Mouse (Mus musculus): Measurements from ENCODE around the gene 4930412O13Rik. TPM values are rescaled to one million over a fixed set of nuclear protein-coding genes. Genes with fewer than 3 reads are reported as not detected.
A peak's percentile ranks its signal among the peaks of the same experiment; 100 is the strongest.

Gene 4930412O13Rik
- polyA plus RNA-seq (2015; fragmentation: Nextera tagmentation; extraction: Ambion mirVana) = 0.23 TPM in 1 of 2 replicates, not detected in the other

DNA sequence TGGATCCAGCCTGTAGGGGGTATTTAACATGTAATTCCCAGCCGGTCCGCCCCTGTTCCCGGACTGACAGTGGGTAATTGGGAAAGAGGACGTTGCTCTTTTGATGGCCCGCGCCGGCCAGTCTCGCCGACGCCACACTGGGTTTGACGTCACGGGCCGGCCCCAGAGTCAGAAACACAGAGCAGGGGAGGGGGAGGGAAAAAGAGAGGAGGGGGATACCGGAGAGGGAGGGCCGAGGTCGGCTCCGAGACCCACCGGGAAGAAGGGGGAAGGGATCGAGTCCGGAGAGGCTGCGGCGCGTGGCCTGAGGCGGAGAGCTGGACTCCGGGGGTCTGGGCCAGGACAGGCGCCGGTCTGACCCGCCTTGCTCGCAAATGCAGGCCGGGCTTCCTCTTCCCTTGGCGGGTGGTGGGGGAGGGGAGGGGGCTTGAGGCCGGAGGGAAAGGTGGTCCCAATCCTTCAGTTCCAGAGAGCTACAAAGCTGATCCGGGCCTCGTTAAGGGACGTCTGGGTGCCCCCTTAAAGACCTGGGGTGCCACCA, at the start of gene 4930412O13Rik:
Gene 4930412O13Rik, plus strand, starts transcription at position 202 of the 541 bp plus-strand sequence.
- H3K4me3 ChIP-seq (replicated peaks) = peak within 1 kb of the TSS; percentile 19
- WGBS = under 1% methylated on average over 34 of the region's 35 CpGs
- peaks cover 40% of the 10 kb centered on the region for H3K4me1 ChIP-seq
- no peaks in the 10 kb centered on the region for H3K36me3 ChIP-seq
- peak within 1 kb of the TSS; percentile 66 for H3K4me2 ChIP-seq
- H3K27ac ChIP-seq (replicated peaks) = no peak within 1 kb of the TSS
- no peak within 1 kb of the TSS for H3K9ac ChIP-seq (replicated peaks)
- ATAC-seq (ENCODE audit: low FRiP score) = no peak
- H3K9me3 ChIP-seq (replicated peaks) = no peaks in the 10 kb centered on the region
- H3K27me3 ChIP-seq (replicated peaks) = peaks cover 70% of the 10 kb centered on the region

DNA sequence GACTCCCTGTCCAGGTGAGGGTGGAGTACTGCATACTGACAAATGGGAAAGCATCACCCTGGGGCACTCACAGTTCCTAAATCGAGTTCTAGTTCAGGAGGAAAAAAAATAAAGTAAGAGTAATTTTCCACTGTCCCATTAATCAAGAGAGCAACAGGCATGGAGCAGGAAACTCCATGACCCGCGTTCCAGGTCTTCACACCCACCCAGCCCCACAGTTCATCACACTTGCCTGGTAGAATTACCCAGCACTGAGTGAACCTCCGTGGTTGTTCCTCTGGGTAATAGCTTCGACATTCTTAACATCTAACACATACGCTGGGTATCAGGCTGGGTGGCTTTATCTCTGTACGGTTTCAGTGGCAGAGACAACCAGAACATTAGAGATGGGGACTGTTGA, 47.3 kb upstream of the 4930412O13Rik start:
- Histone ChIP-seq H3K4me2 (no peak overlapping the region), H3K9me3 (replicated peaks) (no peaks in the 10 kb centered on the region), H3K4me1 (no peaks in the 10 kb centered on the region), H3K9ac (replicated peaks) (no peak overlapping the region), H3K4me3 (replicated peaks) (no peak overlapping the region), H3K27me3 (replicated peaks) (no peaks in the 10 kb centered on the region), H3K36me3 (no peaks in the 10 kb centered on the region), H3K27ac (replicated peaks) (no peak overlapping the region)
- ATAC-seq (ENCODE audit: low FRiP score) = no peak
- 87% methylated on average over 7 of the region's 7 CpGs for WGBS

DNA sequence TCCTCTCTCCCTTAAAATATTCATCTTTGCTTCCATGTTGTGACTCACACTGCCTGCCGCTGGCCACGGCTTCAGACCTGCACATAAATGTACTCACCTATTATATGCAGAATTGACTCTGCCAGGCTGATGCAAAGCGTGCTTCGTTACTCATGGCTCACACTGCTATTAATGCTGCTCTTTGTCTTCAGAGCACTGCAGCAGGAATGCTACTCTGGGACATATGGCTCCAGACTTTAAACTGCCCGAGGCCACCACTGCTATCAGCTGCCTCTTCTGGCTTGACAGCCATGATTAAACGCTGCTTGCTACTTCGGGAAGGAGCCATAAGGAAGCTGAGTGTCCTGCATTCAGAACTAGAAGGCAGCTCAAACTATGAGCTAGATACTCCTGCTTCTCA, 45.9 kb upstream of the 4930412O13Rik start:
- no peaks in the 10 kb centered on the region for H3K36me3 ChIP-seq
- no peak overlapping the region for H3K4me2 ChIP-seq
- no peak overlapping the region for H3K4me3 ChIP-seq (replicated peaks)
- 37% methylated on average over 7 of the region's 7 CpGs for WGBS
- no peak overlapping the region for H3K27ac ChIP-seq (replicated peaks)
- no peaks in the 10 kb centered on the region for H3K9me3 ChIP-seq (replicated peaks)
- ATAC-seq (ENCODE audit: low FRiP score) = peak; percentile 55; the same call in 1 of the 2 replicates
- H3K9ac ChIP-seq (replicated peaks) = no peak overlapping the region
- no peaks in the 10 kb centered on the region for H3K4me1 ChIP-seq
- no peaks in the 10 kb centered on the region for H3K27me3 ChIP-seq (replicated peaks)

DNA sequence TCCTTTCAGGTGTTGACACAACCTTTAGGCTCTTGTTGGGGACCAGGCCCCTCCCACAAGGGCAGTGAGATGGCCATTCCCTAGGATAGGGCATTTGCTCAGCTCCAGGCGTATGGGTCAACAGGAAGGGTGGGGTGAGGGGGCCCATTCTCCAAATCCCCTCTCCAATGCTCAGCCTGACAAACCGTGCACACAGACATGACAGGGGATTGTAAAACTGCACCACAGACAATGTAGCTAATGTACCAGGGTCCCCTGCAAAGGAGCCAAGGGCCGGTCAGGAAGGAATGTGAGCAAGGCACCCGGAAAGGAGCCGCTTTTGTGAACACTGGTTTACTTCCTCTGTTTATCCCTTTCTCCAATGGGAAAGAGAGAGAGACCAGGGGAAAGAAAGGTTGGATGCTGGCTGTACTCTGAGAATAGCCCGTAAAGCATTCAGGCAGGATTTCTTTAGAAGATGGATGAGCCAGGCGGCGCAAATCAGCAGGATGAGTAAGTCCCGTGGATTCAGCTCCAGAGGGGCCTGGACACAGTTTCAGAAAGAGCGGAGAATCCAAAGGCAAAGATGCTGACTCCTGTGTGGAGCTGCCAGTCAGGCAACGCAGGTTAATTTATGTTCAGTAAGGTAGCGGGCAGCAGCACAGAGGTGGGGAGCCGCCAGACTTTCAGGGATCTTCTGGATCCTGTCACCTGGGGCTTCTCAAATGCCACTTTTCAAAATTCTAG, 28.0 kb upstream of the 4930412O13Rik start:
- H3K9ac ChIP-seq (replicated peaks) = no peak overlapping the region
- peak; percentile 53; the same call in 1 of the 2 replicates for ATAC-seq (ENCODE audit: low FRiP score)
- WGBS = 9% methylated on average over 13 of the region's 13 CpGs
- no peaks in the 10 kb centered on the region for H3K9me3 ChIP-seq (replicated peaks)
- no peaks in the 10 kb centered on the region for H3K36me3 ChIP-seq
- no peak overlapping the region for H3K27ac ChIP-seq (replicated peaks)
- no peak overlapping the region for H3K4me3 ChIP-seq (replicated peaks)
- H3K4me1 ChIP-seq = peaks cover 8% of the 10 kb centered on the region
- no peaks in the 10 kb centered on the region for H3K27me3 ChIP-seq (replicated peaks)
- H3K4me2 ChIP-seq = peak overlapping the region; percentile 32

DNA sequence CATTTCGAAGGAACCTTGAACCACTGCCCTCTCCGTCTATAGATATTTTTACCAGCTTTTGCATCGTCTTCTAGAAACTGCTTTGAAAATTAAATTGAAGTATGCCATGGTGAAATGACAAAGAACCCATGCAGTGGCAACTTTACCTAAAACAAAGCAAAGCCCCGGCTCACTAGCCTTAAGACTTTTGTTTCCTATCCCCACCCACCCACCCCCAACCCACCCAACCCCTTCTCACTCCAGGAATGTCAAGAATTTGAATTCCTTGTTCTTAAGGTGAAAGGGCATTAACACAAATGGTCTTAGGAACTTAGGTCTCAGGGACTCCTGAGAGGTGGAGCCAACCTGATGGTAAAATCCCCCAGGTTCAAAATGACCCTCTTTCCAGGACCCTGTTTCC, 25.2 kb upstream of the 4930412O13Rik start:
- Histone ChIP-seq H3K9ac (replicated peaks) (no peak overlapping the region), H3K4me1 (peaks cover 8% of the 10 kb centered on the region), H3K9me3 (replicated peaks) (no peaks in the 10 kb centered on the region), H3K4me3 (replicated peaks) (no peak overlapping the region), H3K36me3 (no peaks in the 10 kb centered on the region), H3K4me2 (no peak overlapping the region), H3K27ac (replicated peaks) (no peak overlapping the region), H3K27me3 (replicated peaks) (no peaks in the 10 kb centered on the region)
- ATAC-seq (ENCODE audit: low FRiP score) = no peak
- WGBS = 44% methylated on average over 3 of the region's 4 CpGs

DNA sequence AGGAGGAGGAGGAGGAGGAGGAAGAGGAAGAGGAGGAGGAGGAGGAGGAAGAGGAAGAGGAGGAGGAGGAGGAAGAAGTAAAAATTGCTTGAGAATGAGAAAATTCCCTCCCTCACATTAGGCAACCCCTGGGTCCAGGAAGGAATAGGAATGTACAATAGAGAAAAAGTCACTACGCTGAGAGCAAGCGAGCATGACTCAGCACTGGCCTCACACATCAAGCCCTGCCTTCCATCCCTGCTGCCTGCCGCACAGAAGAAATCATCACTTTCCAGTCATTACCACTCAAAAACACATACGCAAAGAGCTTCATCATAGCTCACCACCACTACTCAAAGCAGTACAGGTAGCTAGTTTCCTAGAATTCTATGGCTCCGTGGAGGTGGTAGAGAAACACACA, 20.4 kb upstream of the 4930412O13Rik start:
- no peak for ATAC-seq (ENCODE audit: low FRiP score)
- Histone ChIP-seq H3K27ac (replicated peaks) (no peak overlapping the region), H3K4me1 (no peaks in the 10 kb centered on the region), H3K36me3 (no peaks in the 10 kb centered on the region), H3K27me3 (replicated peaks) (no peaks in the 10 kb centered on the region), H3K9ac (replicated peaks) (no peak overlapping the region), H3K9me3 (replicated peaks) (no peaks in the 10 kb centered on the region), H3K4me3 (replicated peaks) (no peak overlapping the region), H3K4me2 (no peak overlapping the region)
- WGBS = 89% methylated on average over 5 of the region's 5 CpGs

DNA sequence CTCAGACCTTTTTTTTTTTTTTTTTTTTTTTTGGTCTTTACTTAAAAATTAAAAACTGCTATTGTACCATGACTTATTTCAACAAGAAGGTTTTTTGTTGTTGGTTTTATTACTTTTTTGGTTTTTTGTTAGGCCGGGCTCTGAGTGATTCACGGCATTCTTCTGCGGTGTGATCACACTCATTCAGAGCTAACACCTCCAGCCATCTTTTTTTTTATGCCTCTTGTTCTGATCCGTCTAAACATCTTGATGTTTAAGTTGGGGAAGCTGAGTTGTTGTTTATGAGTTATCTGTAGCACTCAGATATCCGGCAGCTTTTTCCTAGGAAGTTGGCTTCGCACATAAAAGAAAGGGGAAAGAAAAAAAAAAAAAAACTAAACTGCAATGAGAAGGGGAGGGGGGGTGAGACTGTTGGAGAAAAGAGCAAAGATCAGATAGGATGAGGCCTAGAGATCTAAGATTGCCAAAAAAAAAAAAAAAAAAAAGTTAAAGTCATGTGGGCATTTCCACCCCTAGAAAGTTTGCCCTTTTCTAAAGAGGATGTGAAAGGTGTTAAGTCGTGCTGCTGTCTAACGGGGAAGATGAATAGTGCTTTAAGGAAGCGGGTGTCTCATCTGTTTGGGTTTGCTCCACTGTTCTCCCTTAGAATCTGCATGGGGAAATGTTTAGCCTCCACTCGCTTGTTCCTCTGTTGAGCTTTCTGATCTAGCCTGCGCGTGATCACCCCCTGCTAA, 13.8 kb upstream of the 4930412O13Rik start:
- H3K27me3 ChIP-seq (replicated peaks) = peaks cover 25% of the 10 kb centered on the region
- 67% methylated on average over 12 of the region's 12 CpGs for WGBS
- no peak for ATAC-seq (ENCODE audit: low FRiP score)

DNA sequence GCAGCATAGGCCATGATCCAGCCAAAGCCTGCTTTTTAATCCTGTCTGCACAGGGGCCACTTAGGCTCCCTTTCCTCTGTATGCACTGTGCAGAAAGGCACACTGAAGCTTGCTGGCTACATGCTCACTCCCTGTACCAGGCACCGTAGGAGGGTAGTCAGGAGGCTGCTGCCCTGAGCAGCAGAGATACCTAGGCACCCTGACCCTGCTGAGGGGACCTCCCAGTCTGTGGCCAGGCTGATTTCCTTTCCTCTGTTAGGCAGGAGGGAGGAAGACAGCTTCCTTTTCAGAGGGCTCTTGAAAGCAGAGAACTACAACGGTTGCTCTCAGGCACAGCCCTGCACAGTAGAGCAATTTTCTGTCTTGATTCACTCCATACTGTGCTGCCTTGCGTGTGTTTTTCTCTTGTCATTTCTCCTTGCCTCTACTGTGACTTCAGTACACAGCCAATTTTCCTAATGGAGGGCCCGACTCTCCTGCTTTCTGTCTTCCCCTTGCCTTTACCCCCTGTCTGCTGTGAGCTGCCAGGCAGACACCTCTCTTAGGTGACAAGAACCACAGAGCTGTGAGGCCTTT, 9.8 kb upstream of the 4930412O13Rik start:
- Histone ChIP-seq H3K36me3 (no peaks in the 10 kb centered on the region), H3K4me2 (no peak overlapping the region), H3K4me1 (peaks cover 7% of the 10 kb centered on the region), H3K4me3 (replicated peaks) (no peak overlapping the region), H3K9ac (replicated peaks) (no peak overlapping the region), H3K9me3 (replicated peaks) (no peaks in the 10 kb centered on the region), H3K27ac (replicated peaks) (no peak overlapping the region), H3K27me3 (replicated peaks) (peaks cover 63% of the 10 kb centered on the region)
- WGBS = 35% methylated on average over 4 of the region's 4 CpGs
- no peak for ATAC-seq (ENCODE audit: low FRiP score)

More for the DNA sequence above, 13.8 kb upstream of the 4930412O13Rik start:
- Histone ChIP-seq H3K27ac (replicated peaks) (no peak overlapping the region), H3K4me3 (replicated peaks) (no peak overlapping the region), H3K4me1 (no peaks in the 10 kb centered on the region), H3K36me3 (no peaks in the 10 kb centered on the region), H3K9me3 (replicated peaks) (no peaks in the 10 kb centered on the region), H3K9ac (replicated peaks) (no peak overlapping the region), H3K4me2 (no peak overlapping the region)

DNA sequence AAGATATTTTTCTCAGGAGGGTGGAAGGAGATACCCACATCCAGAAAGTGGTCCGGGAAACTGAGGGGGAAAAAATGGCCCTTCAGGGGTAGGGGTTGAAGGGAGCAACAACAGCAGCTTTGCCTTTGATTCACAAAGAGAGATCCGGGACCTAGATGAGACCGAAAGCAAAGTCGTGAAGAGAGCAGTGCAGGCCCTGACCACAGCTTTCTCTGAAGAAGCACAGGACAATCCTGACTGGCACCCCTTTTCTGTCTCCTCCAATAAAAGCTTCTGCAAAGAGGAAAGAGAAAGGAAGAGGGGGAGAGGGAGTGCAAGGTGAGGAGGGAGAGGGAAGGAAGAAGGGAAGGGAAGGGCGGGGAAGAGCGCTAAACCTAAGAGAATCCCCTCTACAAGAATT, 9.3 kb upstream of the 4930412O13Rik start:
- no peak overlapping the region for H3K9ac ChIP-seq (replicated peaks)
- H3K4me2 ChIP-seq = no peak overlapping the region
- H3K4me3 ChIP-seq (replicated peaks) = no peak overlapping the region
- 40% methylated on average over 6 of the region's 6 CpGs for WGBS
- peaks cover 63% of the 10 kb centered on the region for H3K27me3 ChIP-seq (replicated peaks)
- no peaks in the 10 kb centered on the region for H3K36me3 ChIP-seq
- no peaks in the 10 kb centered on the region for H3K9me3 ChIP-seq (replicated peaks)
- no peak overlapping the region for H3K27ac ChIP-seq (replicated peaks)
- H3K4me1 ChIP-seq = peaks cover 8% of the 10 kb centered on the region
- ATAC-seq (ENCODE audit: low FRiP score) = no peak

DNA sequence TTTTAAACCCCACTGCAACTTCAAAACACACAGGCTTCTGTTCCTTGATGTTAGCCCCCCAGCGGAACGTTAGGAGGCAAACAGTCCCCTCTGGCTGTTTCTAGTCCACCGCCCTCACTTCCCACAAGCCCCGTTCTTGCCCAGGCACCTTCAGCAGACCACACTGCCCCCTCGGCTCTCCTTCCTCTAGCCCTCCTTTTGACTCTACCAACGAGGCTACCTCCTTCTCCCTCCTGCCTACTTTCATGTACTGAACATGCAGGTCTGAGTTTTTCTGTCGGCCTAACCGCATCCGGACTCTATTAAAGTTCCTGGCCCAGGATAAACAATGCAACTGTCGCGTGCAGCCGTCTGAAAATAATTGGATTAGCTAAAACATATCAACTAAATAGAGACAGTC, 8.4 kb upstream of the 4930412O13Rik start:
- H3K27ac ChIP-seq (replicated peaks) = no peak overlapping the region
- H3K36me3 ChIP-seq = no peaks in the 10 kb centered on the region
- H3K27me3 ChIP-seq (replicated peaks) = peaks cover 67% of the 10 kb centered on the region
- WGBS = 3% methylated on average over 12 of the region's 12 CpGs
- H3K4me2 ChIP-seq = no peak overlapping the region
- H3K9me3 ChIP-seq (replicated peaks) = no peaks in the 10 kb centered on the region
- H3K4me3 ChIP-seq (replicated peaks) = no peak overlapping the region
- ATAC-seq (ENCODE audit: low FRiP score) = no peak
- no peak overlapping the region for H3K9ac ChIP-seq (replicated peaks)
- peaks cover 15% of the 10 kb centered on the region for H3K4me1 ChIP-seq

DNA sequence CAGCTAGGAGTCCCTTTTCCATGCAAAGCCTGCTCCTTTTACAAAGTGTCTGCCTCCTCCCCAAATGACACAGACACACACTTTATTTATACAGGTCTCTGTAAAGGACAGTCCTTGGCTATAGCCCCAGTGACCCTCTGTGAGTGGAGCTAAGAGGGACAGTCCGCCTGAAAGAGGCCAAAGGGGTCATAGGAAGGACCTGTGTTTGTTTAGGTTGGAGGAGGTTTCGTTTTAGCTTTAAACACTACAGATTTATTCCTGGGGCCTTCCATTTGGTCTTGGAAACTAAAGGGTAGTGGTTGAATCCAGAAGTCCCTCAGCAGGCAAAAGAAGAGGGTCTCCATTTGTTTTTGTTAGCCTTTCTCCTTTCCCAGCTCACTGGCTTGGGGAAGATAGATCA, 7.3 kb upstream of the 4930412O13Rik start:
- H3K27me3 ChIP-seq (replicated peaks) = peaks cover 76% of the 10 kb centered on the region
- peaks cover 19% of the 10 kb centered on the region for H3K4me1 ChIP-seq
- H3K36me3 ChIP-seq = no peaks in the 10 kb centered on the region
- H3K9me3 ChIP-seq (replicated peaks) = no peaks in the 10 kb centered on the region
- no peak overlapping the region for H3K9ac ChIP-seq (replicated peaks)
- 23% methylated on average over 2 of the region's 2 CpGs for WGBS
- ATAC-seq (ENCODE audit: low FRiP score) = no peak
- no peak overlapping the region for H3K4me3 ChIP-seq (replicated peaks)
- H3K27ac ChIP-seq (replicated peaks) = no peak overlapping the region
- no peak overlapping the region for H3K4me2 ChIP-seq
